Mouse (Mus musculus): ENCODE results near the gene Cnnm4. TPM values are rescaled to one million over a fixed set of nuclear protein-coding genes. Genes with fewer than 3 reads are reported as not detected.
A peak's percentile ranks its signal among the peaks of the same experiment; 100 is the strongest.

Gene Cnnm4
- polyA plus RNA-seq, 1 experiment = 15.3 TPM

DNA sequence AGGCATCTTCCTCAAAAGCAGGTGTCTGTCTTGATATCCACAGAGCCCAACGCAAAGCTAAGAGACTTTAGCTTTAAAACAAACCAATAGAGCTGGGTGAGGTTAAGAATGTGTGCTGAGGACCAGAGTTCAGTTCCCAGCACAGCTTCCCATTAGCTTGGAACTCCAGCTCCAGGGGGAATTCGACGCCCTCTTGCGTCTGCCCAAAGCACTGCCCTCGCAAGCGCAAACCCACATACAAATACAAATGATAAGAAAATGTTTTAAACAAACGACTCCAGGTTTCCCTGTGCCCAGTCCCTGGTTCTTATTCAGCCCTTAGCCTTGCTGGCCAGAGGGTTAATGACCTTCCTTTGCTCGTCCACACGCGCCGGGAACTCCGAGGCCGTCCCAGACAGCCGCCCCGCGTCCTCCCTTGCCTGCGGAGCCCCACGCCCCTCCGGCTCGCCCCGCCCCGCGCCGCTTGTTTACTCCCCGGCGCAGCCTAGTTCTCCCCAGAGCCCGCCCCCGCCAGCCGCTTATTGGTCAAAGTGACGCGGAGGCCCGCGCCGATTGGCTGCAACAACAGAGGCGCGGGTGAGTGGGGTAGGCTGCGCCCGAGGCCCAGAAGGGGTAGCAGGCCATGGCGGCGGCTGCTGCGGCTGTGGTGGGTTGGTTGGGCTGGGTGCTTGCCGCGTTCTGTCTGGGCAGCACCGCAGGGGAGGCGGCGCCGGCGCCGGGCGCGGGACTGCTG is 40.0 kb downstream of the Cnnm4 start, which contains the start of gene Cnnm3:
Gene Cnnm3, plus strand, starts transcription at position 579 of the 733 bp plus-strand sequence.
- H3K27me3 ChIP-seq (ENCODE audit: control insufficient read depth, insufficient read depth, low read length) = no peaks in the 10 kb centered on the region
- WGBS = 3% methylated on average over 51 of the region's 51 CpGs
- peaks cover 6% of the 10 kb centered on the region; the same call in 1 of the 2 replicates for H3K36me3 ChIP-seq (ENCODE audit: control insufficient read depth, insufficient read depth, low read length)
- H3K27ac ChIP-seq (ENCODE audit: control insufficient read depth, insufficient read depth, low read length) = peak within 1 kb of the TSS; percentile 51
- peak; percentile 100 for DNase-seq
- H3K4me3 ChIP-seq (ENCODE audit: control insufficient read depth, insufficient read depth, low read length) = peak within 1 kb of the TSS; percentile 69
- TF ChIP-seq POLR2A (IDR thresholded peaks at IDR 0.05; ENCODE audit: control insufficient read depth, extremely low read depth, insufficient read depth, low read length, poor library complexity) = peak; percentile 95
- peak; percentile 52; the same call in 1 of the 2 replicates for TF ChIP-seq CTCF (IDR thresholded peaks at IDR 0.05; ENCODE audit: borderline replicate concordance, control insufficient read depth, extremely low read depth, insufficient read depth, low read length, poor library complexity)
- peaks cover 5% of the 10 kb centered on the region for H3K4me1 ChIP-seq (replicated peaks; ENCODE audit: control insufficient read depth, insufficient read depth, low read length)

DNA sequence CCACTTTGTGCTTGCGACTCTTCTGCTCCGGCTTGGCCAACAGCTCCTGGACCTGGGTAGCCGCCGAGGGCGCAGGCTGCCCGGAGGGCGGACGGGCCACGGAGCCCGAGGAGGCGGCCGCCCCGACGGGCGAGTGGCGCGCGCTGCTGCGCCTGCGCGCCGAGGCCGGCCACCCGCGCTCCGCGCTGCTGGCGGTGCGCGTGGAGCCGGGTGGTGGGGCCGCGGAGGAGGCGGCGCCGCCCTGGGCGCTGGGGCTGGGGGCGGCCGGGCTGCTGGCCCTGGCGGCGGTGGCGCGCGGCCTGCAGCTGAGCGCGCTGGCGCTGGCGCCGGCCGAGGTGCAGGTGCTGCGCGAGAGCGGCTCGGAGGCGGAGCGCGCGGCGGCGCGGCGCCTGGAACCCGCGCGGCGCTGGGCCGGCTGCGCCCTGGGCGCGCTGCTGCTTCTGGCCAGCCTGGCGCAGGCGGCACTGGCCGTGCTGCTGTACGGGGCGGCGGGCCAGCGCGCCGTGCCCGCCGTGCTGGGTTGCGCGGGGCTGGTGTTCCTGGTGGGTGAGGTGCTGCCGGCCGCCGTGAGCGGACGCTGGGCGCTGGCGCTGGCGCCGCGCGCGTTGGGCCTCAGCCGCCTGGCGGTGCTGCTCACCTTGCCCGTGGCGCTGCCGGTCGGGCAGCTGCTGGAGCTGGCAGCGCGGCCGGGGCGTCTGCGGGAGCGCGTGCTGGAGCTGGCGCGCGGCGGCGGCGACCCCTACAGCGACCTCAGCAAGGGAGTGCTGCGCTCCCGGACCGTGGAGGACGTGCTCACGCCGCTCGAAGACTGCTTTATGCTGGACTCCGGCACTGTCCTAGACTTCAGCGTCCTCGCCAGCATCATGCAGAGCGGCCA is 40.9 kb downstream of the Cnnm4 start:
- TF ChIP-seq POLR2A (IDR thresholded peaks at IDR 0.05; ENCODE audit: control insufficient read depth, extremely low read depth, insufficient read depth, low read length, poor library complexity) (no peak), CTCF (IDR thresholded peaks at IDR 0.05; ENCODE audit: borderline replicate concordance, control insufficient read depth, extremely low read depth, insufficient read depth, low read length, poor library complexity) (peak; percentile 36; the same call in 1 of the 2 replicates)
- Histone ChIP-seq H3K27me3 (ENCODE audit: control insufficient read depth, insufficient read depth, low read length) (no peaks in the 10 kb centered on the region), H3K4me3 (ENCODE audit: control insufficient read depth, insufficient read depth, low read length) (peak overlapping the region; percentile 69), H3K27ac (ENCODE audit: control insufficient read depth, insufficient read depth, low read length) (peak overlapping the region; percentile 51), H3K4me1 (replicated peaks; ENCODE audit: control insufficient read depth, insufficient read depth, low read length) (peaks cover 5% of the 10 kb centered on the region), H3K36me3 (ENCODE audit: control insufficient read depth, insufficient read depth, low read length) (0 out of 2 replicates have a peak, but pooled peaks cover under 1% of the 10 kb centered on the region)
- DNase-seq = peak; percentile 61
- WGBS = 9% methylated on average over 126 of the region's 126 CpGs

DNA sequence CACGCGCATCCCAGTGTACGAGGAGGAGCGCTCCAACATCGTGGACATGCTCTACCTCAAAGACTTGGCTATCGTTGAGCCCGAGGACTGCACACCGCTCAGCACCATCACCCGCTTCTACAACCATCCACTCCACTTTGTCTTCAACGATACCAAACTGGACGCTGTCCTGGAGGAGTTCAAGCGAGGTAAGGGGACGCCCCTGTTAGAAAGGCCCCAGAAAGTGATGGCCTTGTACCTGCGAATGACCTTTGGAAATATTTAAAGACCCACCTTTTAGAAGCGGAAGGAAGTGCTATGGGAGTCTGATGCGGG is 41.5 kb downstream of the Cnnm4 start:
- Histone ChIP-seq H3K36me3 (ENCODE audit: control insufficient read depth, insufficient read depth, low read length) (no peaks in the 10 kb centered on the region), H3K4me1 (replicated peaks; ENCODE audit: control insufficient read depth, insufficient read depth, low read length) (peaks cover 5% of the 10 kb centered on the region), H3K27me3 (ENCODE audit: control insufficient read depth, insufficient read depth, low read length) (no peaks in the 10 kb centered on the region), H3K4me3 (ENCODE audit: control insufficient read depth, insufficient read depth, low read length) (peak overlapping the region; percentile 68), H3K27ac (ENCODE audit: control insufficient read depth, insufficient read depth, low read length) (no peak overlapping the region)
- WGBS = 6% methylated on average over 16 of the region's 16 CpGs
- no peak for DNase-seq
- TF ChIP-seq CTCF (IDR thresholded peaks at IDR 0.05; ENCODE audit: borderline replicate concordance, control insufficient read depth, extremely low read depth, insufficient read depth, low read length, poor library complexity) = no peak
- no peak for TF ChIP-seq POLR2A (IDR thresholded peaks at IDR 0.05; ENCODE audit: control insufficient read depth, extremely low read depth, insufficient read depth, low read length, poor library complexity)

DNA sequence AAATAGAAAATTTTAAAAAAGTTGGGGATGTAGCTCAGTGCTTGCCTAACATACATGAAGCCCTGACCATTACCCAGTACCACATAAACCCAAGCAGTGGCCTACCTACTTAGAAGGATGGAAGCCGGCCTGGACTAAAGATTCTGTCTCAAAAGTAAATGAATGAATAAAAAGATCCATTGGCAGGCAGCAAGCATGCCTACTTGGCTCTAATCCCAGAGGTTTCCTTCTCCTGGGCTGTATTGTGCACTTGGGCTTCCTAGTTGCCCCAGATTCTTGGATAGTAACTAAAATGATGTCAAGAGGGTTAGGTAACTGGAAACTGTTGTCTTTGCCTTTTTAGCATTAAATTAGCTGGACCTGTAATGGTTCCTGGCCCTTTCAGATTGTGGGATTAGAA is 41.9 kb downstream of the Cnnm4 start:
- H3K4me1 ChIP-seq (replicated peaks; ENCODE audit: control insufficient read depth, insufficient read depth, low read length) = peaks cover 5% of the 10 kb centered on the region
- no peak for TF ChIP-seq CTCF (IDR thresholded peaks at IDR 0.05; ENCODE audit: borderline replicate concordance, control insufficient read depth, extremely low read depth, insufficient read depth, low read length, poor library complexity)
- TF ChIP-seq POLR2A (IDR thresholded peaks at IDR 0.05; ENCODE audit: control insufficient read depth, extremely low read depth, insufficient read depth, low read length, poor library complexity) = no peak
- H3K27ac ChIP-seq (ENCODE audit: control insufficient read depth, insufficient read depth, low read length) = no peak overlapping the region
- WGBS = 59% methylated on average over 1 of the region's 1 CpGs
- H3K27me3 ChIP-seq (ENCODE audit: control insufficient read depth, insufficient read depth, low read length) = no peaks in the 10 kb centered on the region
- H3K4me3 ChIP-seq (ENCODE audit: control insufficient read depth, insufficient read depth, low read length) = no peak overlapping the region
- H3K36me3 ChIP-seq (ENCODE audit: control insufficient read depth, insufficient read depth, low read length) = no peaks in the 10 kb centered on the region
- no peak for DNase-seq

DNA sequence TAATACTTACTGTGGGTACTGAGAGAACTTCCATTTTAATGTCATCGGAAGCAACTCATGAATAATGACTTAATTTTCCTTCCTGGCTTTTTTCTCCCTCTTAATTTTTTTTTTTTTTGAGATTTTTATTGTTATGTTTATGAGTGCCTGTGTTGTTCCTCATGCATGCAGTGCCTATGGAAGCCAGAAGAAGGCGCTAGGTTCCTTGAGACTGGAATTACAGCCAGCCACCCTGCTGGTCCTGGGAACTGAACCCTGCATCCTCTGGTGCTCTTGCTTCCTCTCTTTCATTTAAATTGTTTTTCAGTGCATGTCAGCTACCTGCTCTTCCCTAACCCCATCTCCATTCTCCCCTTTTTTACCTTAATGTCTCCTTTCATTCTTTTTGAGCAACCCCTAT is 42.3 kb downstream of the Cnnm4 start:
- WGBS = 96% methylated on average over 2 of the region's 2 CpGs
- TF ChIP-seq POLR2A (IDR thresholded peaks at IDR 0.05; ENCODE audit: control insufficient read depth, extremely low read depth, insufficient read depth, low read length, poor library complexity) = no peak
- TF ChIP-seq CTCF (IDR thresholded peaks at IDR 0.05; ENCODE audit: borderline replicate concordance, control insufficient read depth, extremely low read depth, insufficient read depth, low read length, poor library complexity) = no peak
- H3K4me3 ChIP-seq (ENCODE audit: control insufficient read depth, insufficient read depth, low read length) = no peak overlapping the region
- H3K36me3 ChIP-seq (ENCODE audit: control insufficient read depth, insufficient read depth, low read length) = no peaks in the 10 kb centered on the region
- peak; percentile 26 for DNase-seq
- H3K4me1 ChIP-seq (replicated peaks; ENCODE audit: control insufficient read depth, insufficient read depth, low read length) = peaks cover 5% of the 10 kb centered on the region
- H3K27me3 ChIP-seq (ENCODE audit: control insufficient read depth, insufficient read depth, low read length) = no peaks in the 10 kb centered on the region
- no peak overlapping the region for H3K27ac ChIP-seq (ENCODE audit: control insufficient read depth, insufficient read depth, low read length)

DNA sequence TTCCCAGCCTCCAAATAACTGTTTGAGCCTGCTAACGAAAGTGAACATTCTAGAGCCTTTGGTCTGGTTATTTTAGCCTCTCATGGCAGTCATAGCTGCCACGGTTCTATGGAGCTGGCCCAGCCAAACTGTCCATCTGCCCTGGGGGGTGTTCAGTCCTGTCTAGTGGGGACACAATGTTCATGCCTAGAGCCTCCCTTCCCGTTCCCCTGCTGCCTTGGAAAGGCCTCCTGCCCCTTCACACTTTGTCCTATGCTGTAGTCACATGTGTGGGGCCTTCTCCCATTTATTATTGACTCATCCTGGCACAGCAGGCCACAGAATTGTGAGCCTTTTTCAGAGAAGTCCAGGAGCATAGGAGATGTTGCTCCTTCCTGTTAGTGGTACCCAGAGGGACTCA is 46.8 kb downstream of the Cnnm4 start:
- Histone ChIP-seq H3K4me1 (replicated peaks; ENCODE audit: control insufficient read depth, insufficient read depth, low read length) (no peaks in the 10 kb centered on the region), H3K27ac (ENCODE audit: control insufficient read depth, insufficient read depth, low read length) (no peak overlapping the region), H3K27me3 (ENCODE audit: control insufficient read depth, insufficient read depth, low read length) (no peaks in the 10 kb centered on the region), H3K36me3 (ENCODE audit: control insufficient read depth, insufficient read depth, low read length) (peaks cover 28% of the 10 kb centered on the region), H3K4me3 (ENCODE audit: control insufficient read depth, insufficient read depth, low read length) (no peak overlapping the region)
- no peak for DNase-seq
- TF ChIP-seq CTCF (IDR thresholded peaks at IDR 0.05; ENCODE audit: borderline replicate concordance, control insufficient read depth, extremely low read depth, insufficient read depth, low read length, poor library complexity) = no peak
- TF ChIP-seq POLR2A (IDR thresholded peaks at IDR 0.05; ENCODE audit: control insufficient read depth, extremely low read depth, insufficient read depth, low read length, poor library complexity) = no peak
- 93% methylated on average over 3 of the region's 3 CpGs for WGBS
